Mouse (Mus musculus): ENCODE results near the gene Mrtfa.
A peak's percentile ranks its signal among the peaks of the same experiment; 100 is the strongest.

The Mrtfa gene

GRCm38 (mm10) chr15:80994959-80995358 lies 195.6 kb downstream of the Mrtfa start:
- no peak for DNase-seq (ENCODE audit: low spot score in 2 of 2)

GRCm38 (mm10) chr15:80989712-80990111 lies 200.8 kb downstream of the Mrtfa start:
- DNase-seq (ENCODE audit: low spot score in 2 of 2) = no peak

GRCm38 (mm10) chr15:80988331-80988730 lies 202.2 kb downstream of the Mrtfa start:
- DNase-seq (ENCODE audit: low spot score in 2 of 2) = no peak

- no peak for DNase-seq (ENCODE audit: low spot score in 2 of 2)
These were observed 207.3 kb downstream of the Mrtfa start for GRCm38 (mm10) chr15:80983264-80983663.

- DNase-seq (ENCODE audit: low spot score in 2 of 2) = no peak
These were observed 209.4 kb downstream of the Mrtfa start for GRCm38 (mm10) chr15:80981176-80981575.

- DNase-seq (ENCODE audit: low spot score in 2 of 2) = no peak
These were observed 210.9 kb downstream of the Mrtfa start for GRCm38 (mm10) chr15:80979611-80980010.

GRCm38 (mm10) chr15:80977620-80978334 lies 212.8 kb downstream of the Mrtfa start, which contains the start of gene Sgsm3:
Sgsm3 (plus strand) TSS chr15:80977765.
- peak; percentile 86 to 87 for DNase-seq (ENCODE audit: low spot score in 2 of 2)

- no peak for DNase-seq (ENCODE audit: low spot score in 2 of 2)
These were observed 214.9 kb downstream of the Mrtfa start for GRCm38 (mm10) chr15:80975666-80976065.

GRCm38 (mm10) chr15:80974311-80974710 lies 216.2 kb downstream of the Mrtfa start:
- no peak for DNase-seq (ENCODE audit: low spot score in 2 of 2)

- DNase-seq (ENCODE audit: low spot score in 2 of 2) = no peak
These were observed 221.2 kb downstream of the Mrtfa start for GRCm38 (mm10) chr15:80969371-80969770.

All from frontal cortex, postnatal 36 days (tissue).